Mouse (Mus musculus): ENCODE data around the gene Srsf4.

GRCm38 (mm10) chr4:131881306-131881705, 7.9 kb downstream of the Srsf4 start:
- TF ChIP-seq CTCF (IDR thresholded peaks at IDR 0.05; ENCODE audit: low read depth, low read length) (no peak), GATA1 (IDR thresholded peaks at IDR 0.05; ENCODE audit: borderline replicate concordance, low read length) (no peak), TAL1 (conservative IDR thresholded peaks at IDR 0.05; ENCODE audit: low read depth, low read length) (no peak)

Data from G1E (cell line).